Mouse (Mus musculus) lung, postnatal 10 days (tissue): ENCODE results near the gene Ednrb.
A peak's percentile ranks its signal among the peaks of the same experiment; 100 is the strongest.
"Not testable (repeated sequence)": the region's sequence is repeated elsewhere in the genome, so short reads cannot be mapped to it uniquely, and the experiment has no call there.

Experiments used
- DNase-seq: peaks from one replicate; pipeline ENCODE4 v3.0.0; 2021

Gene Ednrb

GRCm38 (mm10) chr14:103816637-103817308, 27.4 kb downstream of the Ednrb start:
- DNase-seq: peak; percentile 56

- DNase-seq: peak; percentile 68
Measured at GRCm38 (mm10) chr14:103815542-103815941, 28.7 kb downstream of the Ednrb start.

GRCm38 (mm10) chr14:103814015-103814691, 30.0 kb downstream of the Ednrb start:
- no peak for DNase-seq

- DNase-seq: no peak
Measured at GRCm38 (mm10) chr14:103813246-103813645, 31.0 kb downstream of the Ednrb start.

- DNase-seq: no peak
Measured at GRCm38 (mm10) chr14:103811291-103811690, 32.9 kb downstream of the Ednrb start.

GRCm38 (mm10) chr14:103803907-103804659, 40.1 kb downstream of the Ednrb start:
- no peak for DNase-seq

- DNase-seq: no peak
Measured at GRCm38 (mm10) chr14:103797123-103797522, 47.1 kb downstream of the Ednrb start.

- no peak for DNase-seq
Measured at GRCm38 (mm10) chr14:103795591-103795990, 48.6 kb downstream of the Ednrb start.

- no peak for DNase-seq
Measured at GRCm38 (mm10) chr14:103793409-103793808, 50.8 kb downstream of the Ednrb start.

GRCm38 (mm10) chr14:103792726-103793125, 51.5 kb downstream of the Ednrb start:
- no peak for DNase-seq

GRCm38 (mm10) chr14:103787547-103787946, 56.7 kb downstream of the Ednrb start:
- no peak for DNase-seq

- DNase-seq: peak; percentile 15
Measured at GRCm38 (mm10) chr14:103785096-103785965, 58.9 kb downstream of the Ednrb start.

- not testable (repeated sequence) for DNase-seq
Measured at GRCm38 (mm10) chr14:103780336-103780735, 63.9 kb downstream of the Ednrb start.

- no peak for DNase-seq
Measured at GRCm38 (mm10) chr14:103779276-103779675, 64.9 kb downstream of the Ednrb start.

GRCm38 (mm10) chr14:103778533-103779151, 65.6 kb downstream of the Ednrb start:
- DNase-seq: peak; percentile 7

GRCm38 (mm10) chr14:103778009-103778431, 66.2 kb downstream of the Ednrb start:
- DNase-seq: peak; percentile 13

- DNase-seq: no peak
Measured at GRCm38 (mm10) chr14:103777386-103777785, 66.8 kb downstream of the Ednrb start.

GRCm38 (mm10) chr14:103769319-103770245, 74.6 kb downstream of the Ednrb start:
- DNase-seq: no peak

- DNase-seq: no peak
Measured at GRCm38 (mm10) chr14:103767488-103767887, 76.7 kb downstream of the Ednrb start.
